Mouse (Mus musculus) urinary bladder, postnatal 4 days (tissue): ENCODE measurements around the gene Bckdhb.

ENCODE experiments used
- DNase-seq, 2 experiments: peaks; one replicate each; pipeline ENCODE4 v3.0.0; 2021 to 2022; ENCODE audit warnings: low spot score in 2 of 2

The Bckdhb gene

DNA sequence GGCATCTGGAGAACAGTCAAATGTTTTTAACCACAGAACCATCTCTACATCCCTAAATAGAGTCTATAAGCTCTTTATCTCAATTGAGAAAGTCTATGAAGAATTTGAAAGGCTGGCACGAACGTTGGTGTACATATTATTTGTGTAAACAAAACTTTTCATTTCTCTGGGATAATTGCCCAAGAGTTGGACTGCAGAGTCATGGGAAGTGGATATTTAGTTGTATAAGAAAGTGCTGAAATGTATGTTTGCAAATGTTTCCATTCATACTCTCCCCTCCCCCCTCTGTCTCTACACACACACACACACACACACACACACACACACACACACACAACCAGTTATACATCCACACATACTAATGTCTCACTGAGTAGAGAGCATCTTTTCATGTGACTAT lies 181.5 kb downstream of the Bckdhb start:
- no peak for DNase-seq

- DNase-seq, result no peak
These were observed 182.3 kb downstream of the Bckdhb start for GRCm38 (mm10) chr9:84107045-84107813.

DNA sequence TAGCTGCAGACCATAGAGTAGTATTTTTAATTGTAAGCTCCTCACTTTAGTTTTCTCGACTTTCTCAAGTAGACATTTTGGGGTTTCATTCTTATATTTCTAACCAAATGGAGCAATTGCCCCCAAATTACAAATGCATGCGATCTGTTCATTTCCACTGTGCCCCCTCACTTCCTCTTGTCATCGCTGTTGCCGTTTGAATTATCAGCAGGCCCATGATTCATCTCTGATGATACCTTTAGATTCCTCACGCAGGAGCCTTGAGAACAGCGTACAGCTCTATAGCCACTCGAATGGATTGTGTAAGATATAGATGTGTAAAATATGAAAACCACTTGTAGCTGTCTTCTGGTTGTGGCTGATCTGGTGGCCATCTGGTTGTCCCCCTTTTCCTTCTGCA lies 183.6 kb downstream of the Bckdhb start:
- DNase-seq, result no peak

GRCm38 (mm10) chr9:84109777-84110478 lies 185.0 kb downstream of the Bckdhb start:
- DNase-seq, result no peak

DNA sequence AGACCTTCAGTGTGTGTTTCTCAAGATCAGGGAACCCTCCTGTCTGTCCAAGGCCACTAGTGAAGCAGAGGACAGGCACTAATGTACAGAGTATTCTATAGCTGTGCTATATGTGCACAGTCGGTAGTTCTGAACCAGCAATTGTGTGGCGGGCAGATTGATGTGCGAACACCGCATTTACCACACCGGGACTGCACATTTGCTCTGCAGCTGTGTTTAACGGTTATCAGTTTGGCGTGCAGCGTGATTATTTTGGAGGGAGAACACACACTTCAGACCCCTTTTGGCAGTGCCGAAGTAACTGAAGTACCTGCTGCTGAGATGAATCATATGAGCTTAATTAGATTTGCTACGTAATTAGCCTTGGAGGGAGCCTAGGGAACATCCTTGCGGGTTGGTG lies 185.7 kb downstream of the Bckdhb start:
- DNase-seq, result no peak

GRCm38 (mm10) chr9:84112319-84112718 lies 187.4 kb downstream of the Bckdhb start:
- no peak for DNase-seq

DNA sequence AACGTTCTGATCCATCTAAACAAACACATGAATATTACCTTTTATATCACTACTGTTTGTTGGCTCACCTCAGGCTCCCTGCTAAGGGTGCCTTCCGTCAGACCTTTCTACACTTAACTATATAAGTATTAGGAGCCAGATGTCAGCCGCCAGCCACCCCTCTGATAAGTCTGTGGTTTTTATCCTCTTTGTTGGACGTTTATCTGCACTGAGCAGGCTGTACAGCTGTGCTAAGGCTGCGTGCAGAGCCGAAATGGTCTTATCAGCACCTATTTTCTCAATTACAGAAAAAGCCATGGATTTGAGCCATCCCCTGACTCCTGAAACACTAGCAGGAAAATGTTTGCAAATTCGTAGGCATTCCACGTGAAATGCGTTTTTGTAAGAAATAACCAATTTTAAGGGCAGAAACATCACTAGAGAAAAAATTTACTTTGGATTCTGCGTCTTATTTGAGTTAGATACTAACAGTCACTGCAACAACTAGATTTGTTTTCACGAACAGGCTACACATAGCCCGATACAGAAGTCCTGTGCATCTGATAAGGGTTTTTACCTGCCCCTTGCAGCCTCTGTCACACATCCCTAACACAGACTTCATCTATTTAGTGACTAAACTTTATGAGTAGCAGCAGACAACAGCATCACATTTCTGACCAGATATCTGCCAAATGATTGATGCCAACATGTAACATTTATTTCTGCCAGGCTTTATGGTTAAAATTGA lies 188.1 kb downstream of the Bckdhb start:
- no peak for DNase-seq

DNA sequence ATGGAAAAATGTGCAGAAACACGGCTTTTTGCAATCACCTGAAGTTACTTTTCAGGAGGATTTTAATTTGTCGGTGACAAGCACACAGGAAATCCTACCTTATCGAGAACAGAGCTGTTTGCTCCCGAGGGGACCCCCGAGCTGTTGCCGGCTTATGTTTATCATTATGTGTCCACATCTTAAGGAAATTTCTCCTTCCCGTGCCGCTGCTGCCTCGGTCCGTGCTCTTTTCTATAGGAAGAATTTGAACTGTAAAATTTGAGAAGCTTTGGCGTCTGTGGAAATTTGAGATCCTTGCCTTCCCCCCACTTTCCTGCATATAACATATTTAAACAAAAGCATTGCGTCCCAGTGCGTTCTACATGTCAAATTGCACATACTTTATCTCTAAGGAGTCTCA lies 189.3 kb downstream of the Bckdhb start:
- DNase-seq, result no peak

- DNase-seq, result no peak
These were observed 192.4 kb downstream of the Bckdhb start for GRCm38 (mm10) chr9:84117337-84117736.

DNA sequence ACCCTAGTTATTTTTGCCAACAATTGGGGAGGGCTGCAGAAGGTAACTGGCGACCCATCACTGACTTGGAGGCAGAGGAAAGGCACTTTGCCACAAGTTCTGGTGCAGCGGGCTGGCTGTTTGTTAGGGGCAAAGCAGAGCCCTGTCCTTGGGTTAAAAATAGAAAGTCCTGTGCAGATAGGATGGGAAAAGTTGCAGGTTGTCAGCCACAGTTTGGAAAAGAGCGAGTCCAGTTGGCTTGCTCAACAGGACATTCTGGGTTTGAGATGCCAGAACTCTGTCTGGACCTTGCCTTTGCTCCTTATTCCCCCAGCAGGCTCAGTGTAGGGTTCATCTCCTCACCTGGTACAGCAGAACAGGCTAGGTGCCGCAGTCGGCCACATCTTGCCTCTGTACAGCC lies 200.1 kb downstream of the Bckdhb start:
- DNase-seq, result no peak

DNA sequence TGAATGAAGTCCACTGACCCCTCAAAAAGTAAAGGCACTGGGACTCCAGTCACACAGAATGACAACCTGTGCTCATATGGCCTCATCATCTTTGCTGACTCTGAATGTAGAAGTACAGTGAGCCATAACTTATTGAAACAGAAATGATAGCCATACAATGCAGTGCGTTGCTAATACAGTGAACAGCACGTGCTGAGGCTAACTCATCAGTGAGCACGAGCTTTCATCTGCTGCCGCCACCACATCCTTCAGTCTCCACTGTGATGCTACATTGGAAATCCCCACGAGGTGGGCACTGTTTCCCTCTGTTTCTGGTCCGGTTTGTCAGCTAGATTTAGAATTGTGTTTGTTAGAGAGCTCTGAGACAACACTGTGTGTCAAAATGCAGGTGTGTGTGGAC lies 205.4 kb downstream of the Bckdhb start:
- DNase-seq, result no peak

DNA sequence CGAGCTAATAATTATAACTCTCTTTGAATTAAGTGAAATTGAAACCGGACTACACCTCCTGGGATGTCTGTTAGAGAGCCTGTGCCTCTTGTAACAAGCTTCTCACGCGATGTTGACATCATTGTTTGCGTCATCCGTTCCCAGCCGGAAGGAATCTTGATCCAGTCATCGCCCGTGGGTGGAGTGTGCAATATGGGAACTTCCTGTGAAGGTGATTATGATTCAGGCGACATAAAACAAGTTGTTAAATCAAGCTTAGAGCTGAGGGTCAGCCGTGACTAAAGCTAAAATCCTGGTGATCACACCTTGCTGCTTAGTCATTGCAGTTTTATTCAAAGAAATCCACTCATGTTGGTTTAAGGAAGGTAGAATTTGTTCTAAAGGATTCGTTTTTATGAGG lies 210.1 kb downstream of the Bckdhb start:
- DNase-seq, result no peak

DNA sequence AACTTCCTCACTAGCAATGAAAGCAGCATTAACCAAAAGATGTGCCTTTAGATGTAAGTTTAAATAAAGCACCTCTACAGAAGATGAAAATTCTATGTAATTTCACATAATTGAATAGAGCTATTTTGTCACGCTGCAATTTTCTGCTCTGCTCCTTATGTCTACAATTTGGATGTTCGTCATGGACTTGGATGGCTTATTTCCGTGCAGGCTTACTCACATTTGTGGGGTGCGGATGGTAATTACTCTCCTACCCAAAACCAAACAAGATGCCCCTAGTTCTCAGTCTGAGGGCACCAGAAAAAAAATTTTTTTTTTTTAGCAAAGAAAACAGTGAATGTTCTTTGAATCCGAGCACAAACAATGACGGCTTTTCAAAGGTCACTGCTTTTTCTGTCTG lies 212.2 kb downstream of the Bckdhb start:
- no peak for DNase-seq

DNA sequence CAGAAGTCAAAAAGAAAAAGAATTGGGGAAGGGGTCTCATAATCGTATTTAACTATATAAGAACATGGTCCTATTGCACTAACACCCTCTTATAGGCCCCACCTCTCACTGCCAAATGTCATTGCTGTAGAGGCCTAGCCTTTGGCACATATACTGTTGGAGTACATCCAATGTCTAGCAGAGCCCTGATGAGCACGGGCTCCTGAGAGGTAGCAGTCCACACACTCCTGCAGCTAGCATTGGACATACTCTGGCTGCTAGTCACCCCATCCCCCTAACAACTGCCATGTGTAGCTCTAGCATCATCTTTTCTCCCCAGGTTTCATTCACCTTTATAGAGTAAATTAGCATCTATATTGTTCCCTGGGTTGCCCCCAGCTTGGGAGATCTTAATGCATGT lies 223.2 kb downstream of the Bckdhb start:
- no peak for DNase-seq
